Mouse (Mus musculus) embryonic facial prominence, embryonic 11.5 days (tissue): ENCODE measurements around the gene Slc6a8. TPM values are rescaled to one million over a fixed set of nuclear protein-coding genes. Genes with fewer than 3 reads are reported as not detected.
A peak's percentile ranks its signal among the peaks of the same experiment; 100 is the strongest.

Experiments used
- ATAC-seq: fragments of 200-750 bp; cut with Nextera tagmentation; replicated peaks from 2 replicates; pipeline ENCODE4 v1.8.0; 2017; ENCODE audit warnings: low read depth; ENCODE audit not compliant: insufficient number of reproducible peaks, low FRiP score, low TSS enrichment
- DNase-seq: peaks from one replicate; pipeline ENCODE4 v3.0.0-alpha.2; 2015; ENCODE audit warnings: low spot score
- H3K27ac ChIP-seq: fragments of 300-500 bp; sonication (generic); replicated peaks from 2 replicates; pipeline ENCODE4 v1.5.1; 2014; ENCODE audit warnings: mild to moderate bottlenecking, low read depth, low read length, control low read depth
- H3K27me3 ChIP-seq: fragments of 300-500 bp; sonication (generic); 2 replicates; pipeline ENCODE4 v1.6.1; 2014; ENCODE audit warnings: mild to moderate bottlenecking, low read length, moderate library complexity, mixed read lengths; ENCODE audit not compliant: control insufficient read depth, insufficient read depth
- H3K36me3 ChIP-seq: fragments of 300-500 bp; sonication (generic); replicated peaks from 2 replicates; pipeline ENCODE4 v1.6.1; 2014; ENCODE audit warnings: low read depth, mild to moderate bottlenecking, low read length, moderate library complexity, mixed read lengths; ENCODE audit not compliant: control insufficient read depth, insufficient read depth
- H3K4me1 ChIP-seq: fragments of 300-500 bp; sonication (generic); 2 replicates; pipeline ENCODE4 v1.6.1; 2014; ENCODE audit warnings: low read length, mixed read lengths; ENCODE audit not compliant: control insufficient read depth, insufficient read depth
- H3K4me2 ChIP-seq: fragments of 300-500 bp; sonication (generic); 2 replicates; pipeline ENCODE4 v1.6.1; 2014; ENCODE audit warnings: low read depth, mild to moderate bottlenecking, control low read depth, low read length, moderate library complexity
- H3K4me3 ChIP-seq: fragments of 300-500 bp; sonication (generic); 2 replicates; pipeline ENCODE4 v1.5.1; 2014; ENCODE audit warnings: low read depth, low read length, control low read depth
- H3K9ac ChIP-seq: fragments of 300-500 bp; sonication (generic); replicated peaks from 2 replicates; pipeline ENCODE4 v1.6.1; 2014; ENCODE audit warnings: mild to moderate bottlenecking, control low read depth, low read length
- H3K9me3 ChIP-seq: fragments of 300-500 bp; sonication (generic); replicated peaks from 2 replicates; pipeline ENCODE4 v1.6.1; 2016; ENCODE audit warnings: mild to moderate bottlenecking, low read length, inconsistent platforms, mixed read lengths; ENCODE audit not compliant: control insufficient read depth
- WGBS: fragments of 180-500 bp; shearing (Covaris S2); extraction: QIAGEN DNeasy Blood & Tissue Kit; methylation state at CpG from one replicate; pipeline ENCODE4 v1.1.7; 2014; 5-methylcytosine and 5-hydroxymethylcytosine counted together
- polyA plus RNA-seq: library from polyadenylated mRNA; unstranded; fragments of >200 nt; fragmentation: Nextera tagmentation; extraction: Ambion mirVana; gene quantifications from 2 replicates; pipeline ENCODE4 v1.2.1, GENCODE M21; 2014

The Slc6a8 gene
- polyA plus RNA-seq, 1 experiment from 2014 or later, result 6.1 TPM

DNA sequence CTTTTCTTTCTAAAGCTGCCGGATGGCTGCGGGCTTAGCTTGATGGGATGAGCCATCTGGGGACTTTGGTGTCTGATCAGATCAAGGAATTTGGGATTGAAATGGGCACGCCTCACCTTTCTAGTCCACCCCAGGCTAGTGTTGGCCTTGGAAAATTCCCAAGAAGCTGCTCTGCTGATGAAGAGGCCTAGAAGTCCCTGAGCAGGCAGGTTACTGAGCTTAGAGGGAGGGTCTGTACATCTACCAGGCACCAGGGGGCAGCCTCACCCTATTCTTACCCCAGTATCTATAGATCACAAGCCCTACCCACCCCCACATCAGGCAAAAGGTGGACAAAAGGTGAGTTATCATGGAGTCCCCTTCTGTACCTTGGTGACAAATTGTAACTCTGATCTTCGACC lies 919 bp upstream of the Slc6a8 start:
- 54% methylated on average over 4 of the region's 4 CpGs for WGBS
- Histone ChIP-seq H3K27me3 (no peaks in the 10 kb centered on the region), H3K4me2 (no peak overlapping the region), H3K36me3 (no peaks in the 10 kb centered on the region; the same call in 1 of the 2 replicates), H3K4me3 (no peak overlapping the region), H3K9ac (no peak overlapping the region), H3K9me3 (no peaks in the 10 kb centered on the region), H3K27ac (no peak overlapping the region), H3K4me1 (no peaks in the 10 kb centered on the region)
- DNase-seq (peak; percentile 62), ATAC-seq (no peak)

GRCm38 (mm10) chrX:73673619-73673967 lies 643 bp downstream of the Slc6a8 start:
- no peak for DNase-seq
- H3K4me1 ChIP-seq, result no peaks in the 10 kb centered on the region
- H3K9me3 ChIP-seq, result no peaks in the 10 kb centered on the region
- no peak overlapping the region for H3K27ac ChIP-seq
- peak overlapping the region; percentile 72 for H3K9ac ChIP-seq
- no peaks in the 10 kb centered on the region; the same call in 1 of the 2 replicates for H3K36me3 ChIP-seq
- ATAC-seq, result 0 out of 2 replicates have a peak, but pooled peaks have one; percentile 16
- H3K4me3 ChIP-seq, result peak overlapping the region; percentile 66
- H3K27me3 ChIP-seq, result no peaks in the 10 kb centered on the region
- WGBS, result 20% methylated on average over 19 of the region's 42 CpGs
- peak overlapping the region; percentile 74 for H3K4me2 ChIP-seq

DNA sequence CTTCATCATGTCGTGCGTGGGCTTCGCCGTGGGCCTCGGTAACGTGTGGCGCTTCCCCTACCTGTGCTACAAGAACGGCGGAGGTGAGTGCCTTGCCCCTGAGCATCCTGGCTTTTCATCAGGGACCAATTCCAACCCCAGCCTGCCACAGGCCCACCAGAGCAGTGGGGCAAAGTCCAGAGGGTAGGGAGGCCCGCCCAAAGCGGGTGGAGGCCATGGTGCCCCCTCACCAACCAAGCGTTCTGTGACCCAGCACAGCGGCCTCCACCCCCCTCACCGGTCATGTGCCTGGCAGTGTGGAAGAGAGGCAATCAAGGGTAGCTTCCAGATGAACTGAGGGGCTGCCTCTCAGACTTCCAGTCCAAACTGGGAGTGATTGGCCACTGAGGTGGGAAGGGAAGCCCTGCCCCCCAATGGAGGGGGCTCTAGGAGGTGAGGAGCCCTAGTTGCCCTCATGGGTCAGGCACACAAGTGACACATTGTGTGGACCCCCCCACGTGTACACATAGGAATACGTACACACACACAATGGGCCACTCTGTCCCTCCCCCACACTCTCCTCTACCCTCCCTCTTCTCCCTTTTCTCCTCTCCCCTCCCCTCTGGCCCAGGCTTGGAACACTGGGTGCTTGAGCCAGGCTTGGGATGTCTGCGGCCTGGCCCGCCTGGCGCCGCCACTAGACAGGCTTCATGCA lies 1.2 kb downstream of the Slc6a8 start:
- peak overlapping the region; percentile 72 for H3K9ac ChIP-seq
- no peak overlapping the region for H3K27ac ChIP-seq
- ATAC-seq (peak; percentile 25), DNase-seq (no peak)
- H3K27me3 ChIP-seq, result no peaks in the 10 kb centered on the region
- H3K4me2 ChIP-seq, result peak overlapping the region; percentile 74
- no peaks in the 10 kb centered on the region; the same call in 1 of the 2 replicates for H3K36me3 ChIP-seq
- H3K4me1 ChIP-seq, result no peaks in the 10 kb centered on the region
- WGBS, result 30% methylated on average over 19 of the region's 20 CpGs
- no peaks in the 10 kb centered on the region for H3K9me3 ChIP-seq
- H3K4me3 ChIP-seq, result peak overlapping the region; percentile 66

DNA sequence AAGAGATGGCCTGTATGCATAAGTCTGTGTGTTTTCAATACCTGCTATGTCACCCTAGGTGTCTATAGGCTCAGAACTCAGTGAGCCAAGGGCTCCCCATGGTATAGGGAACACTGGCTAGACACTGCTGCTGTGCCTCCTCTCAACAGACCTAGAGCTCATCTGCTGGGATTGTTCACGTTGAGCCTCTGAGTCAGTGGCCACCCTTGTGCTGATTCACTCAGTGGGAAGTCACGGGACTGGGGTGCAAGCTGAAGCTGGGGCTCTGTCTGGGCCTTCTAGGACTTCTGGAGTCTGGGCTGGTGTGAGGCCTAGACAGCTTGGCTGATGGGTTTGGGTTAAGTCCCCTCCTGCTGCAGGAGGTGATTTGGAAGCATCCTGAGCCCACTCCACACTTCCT lies 2.3 kb downstream of the Slc6a8 start:
- Histone ChIP-seq H3K27ac (no peak overlapping the region), H3K36me3 (no peaks in the 10 kb centered on the region; the same call in 1 of the 2 replicates), H3K9me3 (no peaks in the 10 kb centered on the region), H3K4me2 (peak overlapping the region; percentile 16; the same call in 1 of the 2 replicates), H3K27me3 (no peaks in the 10 kb centered on the region), H3K9ac (no peak overlapping the region), H3K4me3 (no peak overlapping the region), H3K4me1 (no peaks in the 10 kb centered on the region)
- no peak for DNase-seq
- ATAC-seq, result no peak
- WGBS, result 65% methylated on average over 2 of the region's 2 CpGs

- Histone ChIP-seq H3K27me3 (no peaks in the 10 kb centered on the region), H3K4me3 (no peak overlapping the region), H3K9ac (no peak overlapping the region), H3K4me1 (no peaks in the 10 kb centered on the region), H3K27ac (no peak overlapping the region), H3K36me3 (no peaks in the 10 kb centered on the region; the same call in 1 of the 2 replicates), H3K4me2 (no peak overlapping the region), H3K9me3 (no peaks in the 10 kb centered on the region)
- WGBS, result 89% methylated on average over 4 of the region's 4 CpGs
- no peak for DNase-seq
- ATAC-seq, result no peak
Observed at GRCm38 (mm10) chrX:73676668-73677067, 3.7 kb downstream of the Slc6a8 start.

- no peak for DNase-seq
- no peak overlapping the region for H3K4me3 ChIP-seq
- H3K4me1 ChIP-seq, result no peaks in the 10 kb centered on the region
- H3K36me3 ChIP-seq, result no peaks in the 10 kb centered on the region
- H3K9me3 ChIP-seq, result no peaks in the 10 kb centered on the region
- no peak overlapping the region for H3K27ac ChIP-seq
- H3K27me3 ChIP-seq, result no peaks in the 10 kb centered on the region
- H3K4me2 ChIP-seq, result no peak overlapping the region
- 96% methylated on average over 2 of the region's 2 CpGs for WGBS
- no peak for ATAC-seq
- H3K9ac ChIP-seq, result no peak overlapping the region
Observed at GRCm38 (mm10) chrX:73684156-73684555, 11.2 kb downstream of the Slc6a8 start.

DNA sequence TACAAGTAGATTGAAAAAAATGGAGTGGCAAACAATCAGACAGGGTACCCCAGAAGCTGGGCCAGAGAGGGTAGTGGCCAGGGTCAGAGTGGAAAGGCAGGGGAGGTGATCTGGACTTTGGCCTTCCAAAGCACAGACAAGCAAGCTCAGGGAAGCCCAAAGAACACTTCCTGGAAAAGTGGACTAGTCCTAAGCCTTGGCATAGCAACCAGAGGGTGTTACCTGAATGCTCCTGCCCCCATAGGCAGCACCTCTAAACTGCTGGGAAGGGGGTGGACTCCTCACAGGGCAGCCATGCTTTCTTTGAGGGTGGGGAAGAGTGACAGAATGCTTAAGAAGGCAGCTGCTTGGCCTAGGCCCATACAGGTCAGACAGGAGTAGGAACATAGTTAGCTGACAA lies 12.0 kb downstream of the Slc6a8 start:
- Histone ChIP-seq H3K4me1 (no peaks in the 10 kb centered on the region), H3K27me3 (no peaks in the 10 kb centered on the region), H3K9me3 (no peaks in the 10 kb centered on the region), H3K27ac (no peak overlapping the region), H3K36me3 (no peaks in the 10 kb centered on the region), H3K9ac (no peak overlapping the region), H3K4me3 (no peak overlapping the region), H3K4me2 (no peak overlapping the region)
- ATAC-seq (no peak), DNase-seq (no peak)

DNA sequence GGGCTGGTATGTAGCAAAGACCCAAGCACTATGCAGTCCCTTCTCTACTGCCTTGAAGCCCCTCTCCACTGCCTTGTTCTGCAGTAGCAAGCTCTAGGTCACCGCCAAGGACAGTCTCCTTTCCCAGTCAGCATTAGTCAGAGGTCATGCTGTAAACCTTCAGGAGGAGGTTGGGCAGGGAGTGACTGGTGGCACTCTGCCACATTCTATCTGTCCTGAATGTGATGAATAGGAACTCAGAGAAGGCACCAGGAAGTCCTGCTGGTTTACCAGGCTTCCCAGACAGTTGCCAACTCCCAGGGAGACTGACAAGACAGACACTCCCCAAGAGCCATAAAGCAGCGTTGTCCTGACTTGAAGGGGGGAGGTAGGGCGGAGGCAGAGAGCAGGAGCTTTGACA lies 12.7 kb downstream of the Slc6a8 start:
- H3K9me3 ChIP-seq, result no peaks in the 10 kb centered on the region
- H3K9ac ChIP-seq, result no peak overlapping the region
- no peak overlapping the region for H3K4me3 ChIP-seq
- WGBS, result 95% methylated on average over 3 of the region's 3 CpGs
- no peak overlapping the region for H3K4me2 ChIP-seq
- no peak for ATAC-seq
- H3K4me1 ChIP-seq, result no peaks in the 10 kb centered on the region
- DNase-seq, result no peak
- H3K27me3 ChIP-seq, result no peaks in the 10 kb centered on the region
- H3K27ac ChIP-seq, result no peak overlapping the region
- H3K36me3 ChIP-seq, result no peaks in the 10 kb centered on the region
